Mouse (Mus musculus): ENCODE measurements around the gene Kcng1.

The Kcng1 gene

DNA sequence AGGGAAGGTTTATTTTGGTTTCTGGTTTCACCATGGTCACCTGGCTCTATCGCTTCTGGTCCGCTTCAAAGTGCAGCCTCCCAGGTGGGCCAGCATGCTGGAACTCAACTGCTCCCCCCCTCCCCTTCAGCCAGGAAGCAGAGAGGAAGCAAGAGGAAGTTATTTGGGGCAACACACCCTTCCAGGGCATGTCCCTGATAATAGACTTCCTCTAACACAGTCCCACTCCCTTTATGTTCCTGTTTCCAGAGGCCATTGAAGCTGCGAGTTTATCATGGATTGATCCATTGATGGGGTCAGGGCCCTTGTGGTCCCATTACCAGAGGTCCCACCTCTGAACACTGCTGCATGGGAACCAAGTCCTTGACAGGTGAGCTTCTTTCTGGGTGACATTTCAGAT lies 21.4 kb downstream of the Kcng1 start:
- no peak for DNase-seq (ENCODE audit: low spot score in 2 of 2)

GRCm38 (mm10) chr2:168259046-168259445 lies 22.5 kb downstream of the Kcng1 start:
- no peak for DNase-seq (ENCODE audit: low spot score in 2 of 2)

- no peak for DNase-seq (ENCODE audit: low spot score in 2 of 2)
Measured at GRCm38 (mm10) chr2:168257188-168257587, 24.3 kb downstream of the Kcng1 start.

- DNase-seq (ENCODE audit: low spot score in 2 of 2) = no peak
Measured at GRCm38 (mm10) chr2:168256506-168256905, 25.0 kb downstream of the Kcng1 start.

DNA sequence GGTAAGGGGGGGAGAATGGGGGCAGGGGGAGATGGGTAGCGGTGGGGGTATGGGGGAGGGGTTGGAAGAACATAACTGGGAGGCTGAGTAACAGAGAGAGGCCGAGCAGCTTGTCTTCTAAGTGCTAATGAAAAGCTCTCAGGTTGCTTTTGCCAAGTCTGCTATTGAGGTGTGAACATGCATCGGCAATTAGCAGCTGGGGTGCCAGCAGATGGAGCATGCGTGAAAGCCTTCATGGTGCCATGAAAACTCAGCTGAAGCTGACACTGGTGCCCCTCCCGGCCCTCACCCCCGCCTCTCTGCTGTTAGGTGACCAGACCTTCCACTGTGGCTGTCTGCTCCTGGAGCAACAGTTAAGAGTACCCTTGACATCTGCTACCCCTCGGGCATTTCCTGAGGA lies 27.7 kb downstream of the Kcng1 start:
- DNase-seq (ENCODE audit: low spot score in 2 of 2) = no peak

GRCm38 (mm10) chr2:168252639-168253292 lies 28.8 kb downstream of the Kcng1 start:
- DNase-seq (ENCODE audit: low spot score in 2 of 2) = peak in 1 of 2 experiments; percentile 40

DNA sequence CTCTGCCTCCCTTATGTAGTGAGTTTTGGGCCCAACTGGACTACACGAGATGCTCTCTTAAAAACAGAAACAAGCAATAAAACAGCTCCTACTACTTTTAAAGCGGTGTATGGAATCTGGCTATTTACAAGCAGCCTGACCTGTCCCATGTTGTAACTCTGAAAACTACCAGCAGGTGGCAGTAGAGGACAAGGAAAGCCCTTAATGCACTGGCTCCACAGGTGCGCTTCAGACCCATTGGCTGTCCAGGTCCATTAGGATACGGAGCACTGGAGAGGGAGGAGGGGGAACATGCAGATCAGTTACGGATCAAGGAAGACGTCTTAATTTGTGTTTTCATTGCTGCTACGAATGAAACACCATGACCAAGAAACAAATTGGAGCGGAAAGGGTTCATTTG lies 31.3 kb downstream of the Kcng1 start:
- DNase-seq (ENCODE audit: low spot score in 2 of 2) = peak; percentile 81 to 94

GRCm38 (mm10) chr2:168248856-168249245 lies 32.7 kb downstream of the Kcng1 start:
- peak in 1 of 2 experiments; percentile 60 for DNase-seq (ENCODE audit: low spot score in 2 of 2)

GRCm38 (mm10) chr2:168248167-168248855 lies 33.2 kb downstream of the Kcng1 start:
- DNase-seq (ENCODE audit: low spot score in 2 of 2) = peak in 1 of 2 experiments; percentile 57

DNA sequence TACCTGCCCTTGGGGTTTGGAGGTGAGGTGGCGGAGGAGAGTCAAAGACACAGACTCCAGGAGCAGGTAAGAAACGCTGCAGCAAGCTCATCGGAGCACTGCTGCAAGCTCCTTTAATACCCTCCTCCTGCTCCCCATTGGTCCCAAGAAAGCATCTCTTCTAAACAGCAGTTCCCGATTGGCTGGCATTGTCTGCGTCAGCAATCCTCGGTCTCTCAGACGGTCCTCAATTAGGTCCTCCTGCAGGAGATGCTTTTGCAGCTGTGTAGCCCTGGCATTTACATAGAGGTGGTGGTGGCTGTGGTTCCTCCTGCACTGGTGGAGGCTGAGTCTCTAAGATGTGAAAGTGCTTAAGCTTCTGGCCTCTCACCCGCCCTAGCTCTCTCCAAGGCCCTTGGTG lies 36.0 kb downstream of the Kcng1 start:
- DNase-seq (ENCODE audit: low spot score in 2 of 2) = no peak

- DNase-seq (ENCODE audit: low spot score in 2 of 2) = no peak
Measured at GRCm38 (mm10) chr2:168243278-168243677, 38.3 kb downstream of the Kcng1 start.

GRCm38 (mm10) chr2:168242841-168243240 lies 38.7 kb downstream of the Kcng1 start:
- DNase-seq (ENCODE audit: low spot score in 2 of 2) = no peak

- no peak for DNase-seq (ENCODE audit: low spot score in 2 of 2)
Measured at GRCm38 (mm10) chr2:168238335-168238734, 43.2 kb downstream of the Kcng1 start.

- DNase-seq (ENCODE audit: low spot score in 2 of 2) = no peak
Measured at GRCm38 (mm10) chr2:168233286-168233685, 48.2 kb downstream of the Kcng1 start.

GRCm38 (mm10) chr2:168231471-168231829 lies 50.1 kb downstream of the Kcng1 start:
- DNase-seq (ENCODE audit: low spot score in 2 of 2) = no peak

DNA sequence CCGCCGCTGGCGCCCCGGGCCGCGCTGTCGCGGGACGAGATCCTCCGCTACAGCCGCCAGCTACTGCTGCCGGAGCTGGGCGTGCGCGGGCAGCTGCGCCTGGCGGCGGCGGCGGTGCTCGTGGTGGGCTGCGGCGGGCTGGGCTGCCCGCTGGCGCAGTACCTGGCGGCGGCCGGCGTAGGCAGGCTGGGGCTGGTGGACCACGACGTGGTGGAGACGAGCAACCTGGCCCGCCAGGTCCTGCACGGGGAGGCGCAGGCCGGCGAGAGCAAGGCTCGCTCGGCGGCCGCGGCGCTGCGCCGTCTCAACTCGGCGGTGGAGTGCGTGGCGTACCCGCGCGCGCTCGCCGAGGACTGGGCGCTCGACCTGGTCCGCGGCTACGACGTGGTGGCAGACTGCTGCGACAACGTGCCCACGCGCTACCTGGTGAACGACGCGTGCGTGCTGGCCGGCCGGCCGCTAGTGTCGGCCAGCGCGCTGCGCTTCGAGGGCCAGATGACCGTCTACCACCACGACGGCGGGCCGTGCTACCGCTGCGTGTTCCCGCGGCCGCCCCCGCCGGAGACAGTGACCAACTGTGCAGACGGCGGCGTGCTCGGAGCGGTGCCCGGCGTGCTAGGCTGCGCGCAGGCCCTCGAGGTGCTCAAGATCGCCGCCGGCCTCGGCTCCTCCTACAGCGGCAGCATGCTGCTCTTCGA lies 50.6 kb downstream of the Kcng1 start:
- peak in 1 of 2 experiments; percentile 26 for DNase-seq (ENCODE audit: low spot score in 2 of 2)

GRCm38 (mm10) chr2:168230026-168230728 lies 51.4 kb downstream of the Kcng1 start, which contains the start of the genes Gm20716, Dpm1 and Mocs3:
Gene Gm20716 (minus strand): TSS chr2:168230364.
Gene Dpm1 (minus strand): TSS chr2:168230591.
Gene Mocs3 (plus strand): TSS chr2:168230622.
- peak; percentile 66 to 80 for DNase-seq (ENCODE audit: low spot score in 2 of 2)

DNA sequence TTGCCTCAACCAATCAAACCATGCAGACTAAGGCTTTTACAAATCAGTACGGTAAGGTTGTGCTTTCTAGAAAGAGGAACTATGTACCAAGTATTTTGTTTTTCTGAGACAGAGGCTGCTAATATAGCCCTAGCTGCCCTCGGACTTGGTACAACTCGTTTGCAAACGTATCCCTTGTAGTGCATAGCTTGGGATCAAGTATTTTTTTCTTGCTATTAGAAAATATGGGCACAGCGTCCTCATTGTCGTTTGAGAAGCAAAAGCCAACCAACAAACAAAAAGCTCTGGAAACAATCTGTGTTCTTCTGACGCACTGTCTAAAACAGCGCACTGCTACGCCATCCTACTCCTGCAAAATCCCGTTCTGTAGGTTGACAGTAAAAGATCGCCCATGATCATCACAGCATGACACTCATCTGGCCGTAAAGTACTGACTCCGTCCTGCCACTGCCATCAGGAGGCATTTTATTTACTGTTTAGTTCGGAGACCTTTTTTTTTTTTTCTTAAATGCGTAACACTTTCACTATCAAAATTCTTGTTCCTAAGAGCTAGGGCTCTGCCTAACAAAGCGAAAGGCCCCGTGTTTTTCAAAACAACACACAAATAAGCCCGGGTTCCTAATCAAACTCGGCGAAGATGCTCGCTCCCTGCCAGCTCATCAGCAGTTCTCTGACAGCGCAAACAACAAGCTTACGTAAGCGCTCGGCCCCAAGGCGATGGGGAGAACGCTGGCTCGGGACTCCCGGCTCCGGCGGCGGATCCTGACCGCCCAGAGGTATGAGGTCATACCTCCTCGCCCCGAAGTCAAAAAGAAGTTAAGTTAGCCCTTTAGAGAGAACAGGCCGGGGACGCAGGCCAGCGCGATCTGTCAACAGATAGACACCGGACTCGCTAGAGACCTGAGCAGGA lies 52.2 kb downstream of the Kcng1 start:
- no peak for DNase-seq (ENCODE audit: low spot score in 2 of 2)

- DNase-seq (ENCODE audit: low spot score in 2 of 2) = no peak
Measured at GRCm38 (mm10) chr2:168223326-168223725, 58.2 kb downstream of the Kcng1 start.

- DNase-seq (ENCODE audit: low spot score in 2 of 2) = no peak
Measured at GRCm38 (mm10) chr2:168213788-168214397, 67.6 kb downstream of the Kcng1 start.

All from cerebellum, postnatal 4 days (tissue).